Mouse (Mus musculus) WW6 (cell line): ENCODE measurements around the gene Selplg.

Experiments
- DNase-seq: peaks from one replicate; pipeline ENCODE4 v3.0.0-alpha.2; 2013; ENCODE audit warnings: low read depth, low spot score

Gene Selplg

GRCm38 (mm10) chr5:113771213-113772162, 61.0 kb downstream of the Selplg start:
- DNase-seq, result peak; percentile 55

- DNase-seq, result no peak
These were observed 63.6 kb downstream of the Selplg start for GRCm38 (mm10) chr5:113768806-113769205.
